Mouse (Mus musculus): Measurements from ENCODE around the gene Theg. TPM values are rescaled to one million over a fixed set of nuclear protein-coding genes. Genes with fewer than 3 reads are reported as not detected.

Gene Theg
- polyA plus RNA-seq, 1 experiment, result 1.9 TPM

GRCm38 (mm10) chr10:79534426-79534825, 52.7 kb downstream of the Theg start:
- H3K4me3 ChIP-seq (ENCODE audit: insufficient read depth, low read length), result no peak overlapping the region
- H3K27ac ChIP-seq (ENCODE audit: insufficient read depth, low read length), result no peak overlapping the region
- TF ChIP-seq CTCF (IDR thresholded peaks at IDR 0.05; ENCODE audit: extremely low read depth, insufficient read depth, low read length) (no peak), POLR2A (IDR thresholded peaks at IDR 0.05; ENCODE audit: extremely low read depth, insufficient read depth, low read length) (no peak)
- H3K4me1 ChIP-seq (ENCODE audit: control insufficient read depth, insufficient read depth, low read length), result peaks cover 1% of the 10 kb centered on the region; the same call in 1 of the 2 replicates

- Histone ChIP-seq H3K27ac (ENCODE audit: insufficient read depth, low read length) (no peak within 1 kb of the TSS), H3K4me3 (ENCODE audit: insufficient read depth, low read length) (peak within 1 kb of the TSS; percentile 17), H3K4me1 (ENCODE audit: control insufficient read depth, insufficient read depth, low read length) (no peaks in the 10 kb centered on the region)
- TF ChIP-seq POLR2A (IDR thresholded peaks at IDR 0.05; ENCODE audit: extremely low read depth, insufficient read depth, low read length), result no peak
- TF ChIP-seq CTCF (IDR thresholded peaks at IDR 0.05; ENCODE audit: extremely low read depth, insufficient read depth, low read length), result no peak
Observed at GRCm38 (mm10) chr10:79533126-79533911, 53.8 kb downstream of the Theg start, which contains the start of gene Plpp2. Gene Plpp2, minus strand, starts transcription at chr10:79533796.

DNA sequence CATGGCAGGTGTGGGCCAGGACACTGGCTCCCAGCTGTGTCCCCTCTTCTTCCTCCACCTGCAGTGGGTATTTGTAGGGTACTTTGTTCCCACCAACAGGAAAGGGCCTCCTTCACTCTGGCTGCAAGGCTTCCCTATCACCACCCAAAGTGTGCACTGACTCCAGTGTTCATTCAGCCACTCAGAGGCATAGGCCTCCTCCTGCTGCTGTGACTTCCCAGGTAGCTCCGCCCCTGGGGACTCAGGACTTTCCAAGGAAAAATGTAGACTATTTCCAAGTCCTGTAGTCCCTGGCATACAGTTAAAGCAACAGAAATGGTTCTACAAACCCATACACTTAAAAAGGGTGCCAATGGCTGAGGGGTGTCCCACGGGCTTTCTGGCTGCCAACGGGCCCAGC, 54.5 kb downstream of the Theg start:
- H3K4me3 ChIP-seq (ENCODE audit: insufficient read depth, low read length), result peak overlapping the region; percentile 17; the same call in 1 of the 2 replicates
- H3K4me1 ChIP-seq (ENCODE audit: control insufficient read depth, insufficient read depth, low read length), result no peaks in the 10 kb centered on the region
- TF ChIP-seq POLR2A (IDR thresholded peaks at IDR 0.05; ENCODE audit: extremely low read depth, insufficient read depth, low read length) (no peak), CTCF (IDR thresholded peaks at IDR 0.05; ENCODE audit: extremely low read depth, insufficient read depth, low read length) (no peak)
- no peak overlapping the region for H3K27ac ChIP-seq (ENCODE audit: insufficient read depth, low read length)

GRCm38 (mm10) chr10:79531593-79531992, 55.5 kb downstream of the Theg start:
- no peaks in the 10 kb centered on the region for H3K4me1 ChIP-seq (ENCODE audit: control insufficient read depth, insufficient read depth, low read length)
- no peak overlapping the region for H3K4me3 ChIP-seq (ENCODE audit: insufficient read depth, low read length)
- H3K27ac ChIP-seq (ENCODE audit: insufficient read depth, low read length), result no peak overlapping the region
- no peak for TF ChIP-seq CTCF (IDR thresholded peaks at IDR 0.05; ENCODE audit: extremely low read depth, insufficient read depth, low read length)
- no peak for TF ChIP-seq POLR2A (IDR thresholded peaks at IDR 0.05; ENCODE audit: extremely low read depth, insufficient read depth, low read length)

- Histone ChIP-seq H3K4me3 (ENCODE audit: insufficient read depth, low read length) (no peak overlapping the region), H3K27ac (ENCODE audit: insufficient read depth, low read length) (no peak overlapping the region), H3K4me1 (ENCODE audit: control insufficient read depth, insufficient read depth, low read length) (no peaks in the 10 kb centered on the region)
- TF ChIP-seq POLR2A (IDR thresholded peaks at IDR 0.05; ENCODE audit: extremely low read depth, insufficient read depth, low read length) (no peak), CTCF (IDR thresholded peaks at IDR 0.05; ENCODE audit: extremely low read depth, insufficient read depth, low read length) (no peak)
Observed at GRCm38 (mm10) chr10:79530721-79531120, 56.4 kb downstream of the Theg start.

- no peak for TF ChIP-seq POLR2A (IDR thresholded peaks at IDR 0.05; ENCODE audit: extremely low read depth, insufficient read depth, low read length)
- TF ChIP-seq CTCF (IDR thresholded peaks at IDR 0.05; ENCODE audit: extremely low read depth, insufficient read depth, low read length), result no peak
- no peaks in the 10 kb centered on the region for H3K4me1 ChIP-seq (ENCODE audit: control insufficient read depth, insufficient read depth, low read length)
Observed at GRCm38 (mm10) chr10:79530241-79530640, 56.9 kb downstream of the Theg start.

DNA sequence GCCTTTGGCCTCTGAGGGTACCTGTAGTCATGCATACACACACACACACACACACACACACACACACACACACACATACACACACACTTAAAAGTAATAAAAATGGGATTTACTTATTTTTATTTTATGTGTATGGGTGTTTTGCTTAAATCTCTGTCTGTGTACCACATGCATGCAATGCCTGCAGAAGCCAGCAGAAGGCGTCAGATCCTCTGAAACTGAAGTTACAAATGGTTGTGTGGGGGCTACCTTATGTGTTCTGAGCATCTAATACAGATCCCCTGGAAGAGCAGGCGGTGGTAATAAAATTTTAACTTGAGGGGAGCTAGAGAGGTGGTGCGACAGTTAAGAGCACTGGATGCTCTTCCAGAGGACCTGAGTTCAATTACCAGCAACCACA, 59.0 kb downstream of the Theg start:
- TF ChIP-seq POLR2A (IDR thresholded peaks at IDR 0.05; ENCODE audit: extremely low read depth, insufficient read depth, low read length), result no peak
- no peak for TF ChIP-seq CTCF (IDR thresholded peaks at IDR 0.05; ENCODE audit: extremely low read depth, insufficient read depth, low read length)
- no peak overlapping the region for H3K27ac ChIP-seq (ENCODE audit: insufficient read depth, low read length)
- no peak overlapping the region for H3K4me3 ChIP-seq (ENCODE audit: insufficient read depth, low read length)
- no peaks in the 10 kb centered on the region for H3K4me1 ChIP-seq (ENCODE audit: control insufficient read depth, insufficient read depth, low read length)

More at GRCm38 (mm10) chr10:79530241-79530640, 56.9 kb downstream of the Theg start:
- Histone ChIP-seq H3K4me3 (ENCODE audit: insufficient read depth, low read length) (no peak overlapping the region), H3K27ac (ENCODE audit: insufficient read depth, low read length) (no peak overlapping the region)

- Histone ChIP-seq H3K4me3 (ENCODE audit: insufficient read depth, low read length) (no peak overlapping the region), H3K27ac (ENCODE audit: insufficient read depth, low read length) (no peak overlapping the region), H3K4me1 (ENCODE audit: control insufficient read depth, insufficient read depth, low read length) (no peaks in the 10 kb centered on the region)
- TF ChIP-seq CTCF (IDR thresholded peaks at IDR 0.05; ENCODE audit: extremely low read depth, insufficient read depth, low read length), result no peak
- TF ChIP-seq POLR2A (IDR thresholded peaks at IDR 0.05; ENCODE audit: extremely low read depth, insufficient read depth, low read length), result no peak
Observed at GRCm38 (mm10) chr10:79527453-79527845, 59.7 kb downstream of the Theg start.

- TF ChIP-seq POLR2A (IDR thresholded peaks at IDR 0.05; ENCODE audit: extremely low read depth, insufficient read depth, low read length) (no peak), CTCF (IDR thresholded peaks at IDR 0.05; ENCODE audit: extremely low read depth, insufficient read depth, low read length) (no peak)
- Histone ChIP-seq H3K4me1 (ENCODE audit: control insufficient read depth, insufficient read depth, low read length) (no peaks in the 10 kb centered on the region), H3K4me3 (ENCODE audit: insufficient read depth, low read length) (no peak overlapping the region), H3K27ac (ENCODE audit: insufficient read depth, low read length) (no peak overlapping the region)
Observed at GRCm38 (mm10) chr10:79526661-79527452, 60.3 kb downstream of the Theg start.

Other genes starting within 250 kb of the Theg start
- not detected in 2 replicates for gene Vmn2r82, start 230.8 kb downstream of the Theg start, polyA plus RNA-seq (2012; rRNA removed)
- not detected in 2 replicates for gene Vmn2r83, start 118.6 kb downstream of the Theg start, polyA plus RNA-seq (2012; rRNA removed)
- gene Plpp2, start 53.5 kb downstream of the Theg start, polyA plus RNA-seq (2012; rRNA removed), result 3.4 and 3.6 TPM in 2 replicates
- 78.3 and 79.6 TPM in 2 replicates for gene Mier2, start 32.1 kb downstream of the Theg start, polyA plus RNA-seq (2012; rRNA removed)
- gene C2cd4c, start 26.7 kb upstream of the Theg start, polyA plus RNA-seq (2012; rRNA removed), result 12.4 and 13.3 TPM in 2 replicates
- 56.2 and 65.5 TPM in 2 replicates for gene Shc2, start 50.6 kb upstream of the Theg start, polyA plus RNA-seq (2012; rRNA removed)
- gene Odf3l2, start 58.4 kb upstream of the Theg start, polyA plus RNA-seq (2012; rRNA removed), result 0.15 and 0.17 TPM in 2 replicates
- gene Madcam1, start 77.2 kb upstream of the Theg start, polyA plus RNA-seq (2012; rRNA removed), result not detected in 2 replicates
- 87.5 and 88.2 TPM in 2 replicates for gene Tpgs1, start 82.0 kb upstream of the Theg start, polyA plus RNA-seq (2012; rRNA removed)
- 110 TPM in 2 replicates for gene Cdc34, start 94.9 kb upstream of the Theg start, polyA plus RNA-seq (2012; rRNA removed)
- 1.1 and 1.4 TPM in 2 replicates for gene Gzmm, start 101.7 kb upstream of the Theg start, polyA plus RNA-seq (2012; rRNA removed)
- gene Bsg, start 117.2 kb upstream of the Theg start, polyA plus RNA-seq (2012; rRNA removed), result 1,018 and 1,074 TPM in 2 replicates
- gene Hcn2, start 129.3 kb upstream of the Theg start, polyA plus RNA-seq (2012; rRNA removed), result 123 and 128 TPM in 2 replicates
- 51.6 and 54.9 TPM in 2 replicates for gene Polrmt, start 159.2 kb upstream of the Theg start, polyA plus RNA-seq (2012; rRNA removed)
- gene Fgf22, start 167.7 kb upstream of the Theg start, polyA plus RNA-seq (2012; rRNA removed), result 6.5 and 9.7 TPM in 2 replicates
- gene Rnf126, start 179.6 kb upstream of the Theg start, polyA plus RNA-seq (2012; rRNA removed), result 157 TPM in 2 replicates
- 5.7 and 5.9 TPM in 2 replicates for gene Fstl3, start 189.9 kb upstream of the Theg start, polyA plus RNA-seq (2012; rRNA removed)
- 1.4 and 2.1 TPM in 2 replicates for gene Prss57, start 203.6 kb upstream of the Theg start, polyA plus RNA-seq (2012; rRNA removed)
- gene Palm, start 206.2 kb upstream of the Theg start, polyA plus RNA-seq (2012; rRNA removed), result 294 and 331 TPM in 2 replicates
- gene Misp, start 233.7 kb upstream of the Theg start, polyA plus RNA-seq (2012; rRNA removed), result 0.13 and 0.21 TPM in 2 replicates